Mouse (Mus musculus) bone marrow, adult 2 months (tissue): ENCODE results near the gene Pabpc4. TPM values are rescaled to one million over a fixed set of nuclear protein-coding genes. Genes with fewer than 3 reads are reported as not detected.

Experiments used
- H3K27ac ChIP-seq: fragments of 200-500 bp; 2 replicates; pipeline ENCODE4 v1.5.1; 2012; ENCODE audit warnings: low read depth, mild to moderate bottlenecking, control low read depth, inconsistent platforms, low read length; ENCODE audit not compliant: control insufficient read depth, poor library complexity, insufficient read depth
- H3K4me1 ChIP-seq: fragments of 200-500 bp; 2 replicates; pipeline ENCODE4 v1.6.1; 2011; ENCODE audit warnings: low read length; ENCODE audit not compliant: control insufficient read depth, insufficient read depth
- H3K4me3 ChIP-seq: fragments of 200-500 bp; replicated peaks from 2 replicates; pipeline ENCODE3; 2011; ENCODE audit warnings: mild to moderate bottlenecking, low read depth, low read length, control low read depth; ENCODE audit not compliant: control insufficient read depth
- CTCF ChIP-seq: fragments of 200-500 bp; IDR thresholded peaks from 2 replicates; pipeline ENCODE4 v1.5.1; 2011; ENCODE audit warnings: low read length, control low read depth; ENCODE audit not compliant: control insufficient read depth, insufficient read depth
- POLR2A ChIP-seq: fragments of 200-500 bp; IDR thresholded peaks from 2 replicates; pipeline ENCODE4 v1.6.1; 2011; ENCODE audit warnings: low read depth, mild to moderate bottlenecking, control low read depth, low read length, borderline replicate concordance; ENCODE audit not compliant: control insufficient read depth
- WGBS: fragments of 180-500 bp; shearing (Covaris S2); methylation state at CpG from one replicate; pipeline ENCODE4 v1.1.7; 2018; 5-methylcytosine and 5-hydroxymethylcytosine counted together
- polyA plus RNA-seq: library from polyadenylated mRNA; stranded (reverse); fragments of >200 nt; gene quantifications from 2 replicates; pipeline ENCODE4 v1.2.4, GENCODE M21; 2011; ENCODE audit warnings: low replicate concordance; ENCODE audit not compliant: missing spikeins, insufficient read depth, insufficient read length

The Pabpc4 gene
- polyA plus RNA-seq, 1 experiment = 150 TPM

- TF ChIP-seq POLR2A (no peak), CTCF (no peak)
- Histone ChIP-seq H3K4me1 (peaks cover 2% of the 10 kb centered on the region; the same call in 1 of the 2 replicates), H3K4me3 (no peak overlapping the region), H3K27ac (no peak overlapping the region)
- 56% methylated on average over 5 of the region's 5 CpGs for WGBS
Observed at GRCm38 (mm10) chr4:123340232-123340631, 78.1 kb downstream of the Pabpc4 start.

GRCm38 (mm10) chr4:123342091-123342641, 80.0 kb downstream of the Pabpc4 start:
- no peak for TF ChIP-seq POLR2A
- TF ChIP-seq CTCF = no peak
- Histone ChIP-seq H3K4me3 (peak overlapping the region; percentile 74), H3K27ac (no peak overlapping the region), H3K4me1 (peaks cover 2% of the 10 kb centered on the region; the same call in 1 of the 2 replicates)
- WGBS = 6% methylated on average over 43 of the region's 43 CpGs

GRCm38 (mm10) chr4:123342642-123343470, 80.7 kb downstream of the Pabpc4 start, which contains the start of gene Bmp8a:
Bmp8a (minus strand) TSS chr4:123343252.
- Histone ChIP-seq H3K4me3 (peak within 1 kb of the TSS; percentile 74), H3K27ac (no peak within 1 kb of the TSS), H3K4me1 (peaks cover 2% of the 10 kb centered on the region; the same call in 1 of the 2 replicates)
- 0 out of 2 replicates have a peak, but pooled peaks have one; percentile 36 for TF ChIP-seq POLR2A
- TF ChIP-seq CTCF = no peak
- under 1% methylated on average over 65 of the region's 65 CpGs for WGBS

GRCm38 (mm10) chr4:123343471-123343789, 81.3 kb downstream of the Pabpc4 start:
- peak overlapping the region; percentile 74 for H3K4me3 ChIP-seq
- no peak overlapping the region for H3K27ac ChIP-seq
- 7% methylated on average over 6 of the region's 6 CpGs for WGBS
- peaks cover 2% of the 10 kb centered on the region; the same call in 1 of the 2 replicates for H3K4me1 ChIP-seq
- TF ChIP-seq POLR2A (no peak), CTCF (no peak)

Other genes starting within 250 kb of the Pabpc4 start
- 7.3 and 12.3 TPM in 2 replicates for gene Trit1, start 245.8 kb upstream of the Pabpc4 start, polyA plus RNA-seq
- not detected in 2 replicates for gene Bmp8b, start 157.2 kb upstream of the Pabpc4 start, polyA plus RNA-seq
- gene Oxct2b, start 146.1 kb upstream of the Pabpc4 start, polyA plus RNA-seq = 0.56 TPM in 1 of 2 replicates, not detected in the other
- 23.6 and 30.0 TPM in 2 replicates for gene Ppie, start 122.4 kb upstream of the Pabpc4 start, polyA plus RNA-seq
- not detected in 2 replicates for gene Hpcal4, start 79.1 kb upstream of the Pabpc4 start, polyA plus RNA-seq
- not detected in 2 replicates for gene Nt5c1a, start 60.8 kb upstream of the Pabpc4 start, polyA plus RNA-seq
- 0.77 and 0.84 TPM in 2 replicates for gene Heyl, start 28.8 kb upstream of the Pabpc4 start, polyA plus RNA-seq
- gene Oxct2a, start 61.3 kb downstream of the Pabpc4 start, polyA plus RNA-seq = not detected in 2 replicates
- not detected in 2 replicates for gene Bmp8a, start 80.9 kb downstream of the Pabpc4 start, polyA plus RNA-seq